Mouse (Mus musculus) brain, embryonic 14.5 days (tissue): ENCODE data around the gene Ass1.
A peak's percentile ranks its signal among the peaks of the same experiment; 100 is the strongest.

Source experiments
- CTCF ChIP-seq: fragments of 200-500 bp; IDR thresholded peaks from 2 replicates; pipeline ENCODE4 v1.5.1; 2012; ENCODE audit warnings: inconsistent platforms, mild to moderate bottlenecking, moderate library complexity, borderline replicate concordance; ENCODE audit not compliant: insufficient read depth, insufficient read length; ENCODE audit errors: extremely low read depth
- POLR2A ChIP-seq: fragments of 200-500 bp; IDR thresholded peaks from 2 replicates; pipeline ENCODE4 v1.6.1; 2012; ENCODE audit warnings: mild to moderate bottlenecking, inconsistent platforms, borderline replicate concordance; ENCODE audit not compliant: poor library complexity, insufficient read depth, insufficient read length, severe bottlenecking; ENCODE audit errors: extremely low read depth

DNA sequence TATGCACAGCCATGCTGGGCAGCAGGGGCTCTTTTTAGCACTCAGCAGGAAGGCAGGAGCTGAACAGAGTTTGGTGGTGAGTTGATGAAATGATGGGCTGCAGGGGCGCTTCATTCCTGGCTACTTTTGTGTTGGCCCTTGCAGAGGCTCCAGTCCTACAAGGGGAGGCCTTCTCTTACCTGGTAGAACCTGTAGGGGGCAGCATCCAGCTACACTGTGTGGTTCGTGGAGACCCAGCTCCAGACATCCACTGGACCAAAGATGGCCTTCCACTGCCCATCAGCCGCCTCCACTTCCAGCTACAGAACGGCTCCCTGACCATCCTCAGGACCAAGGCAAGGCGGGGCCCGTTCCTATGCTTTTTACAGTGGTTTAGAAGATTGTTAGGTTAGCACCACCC, 34.4 kb upstream of the Ass1 start:
- TF ChIP-seq CTCF = peak; percentile 59
- TF ChIP-seq POLR2A = no peak
